ENCODE assay signal across 16 mouse cellular contexts in the genomic region with DNA sequence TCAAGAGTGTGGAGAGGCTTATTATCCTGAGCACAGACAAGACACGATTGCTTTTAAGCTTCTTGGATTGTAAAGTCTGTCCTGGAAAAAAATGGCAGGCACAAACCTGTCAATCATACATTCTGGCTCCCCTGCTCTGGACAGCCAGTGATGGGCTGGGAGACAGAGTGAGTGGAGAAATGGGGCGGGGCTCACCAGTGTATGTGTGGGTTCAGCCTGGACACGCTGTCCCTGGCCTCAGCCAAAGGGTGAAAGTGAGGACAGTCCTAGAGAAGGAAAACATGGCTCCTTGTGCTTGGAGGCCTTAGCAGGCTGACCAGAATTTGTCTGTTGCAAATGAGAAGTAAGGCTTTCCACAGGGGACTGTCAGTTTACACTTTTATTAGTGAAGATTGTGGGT.
"Had no signal": no experiment of that assay in that cellular context is flagged by ENCODE, and none has a peak within 500 bp of the region (broad histone marks: within the 10 kb centered on the region; RNA-seq: fewer than 3 reads in every experiment).

No protein-coding gene starts in this region.

- H3K4me2 ChIP-seq: liver, embryonic 13.5 days; neural tube, embryonic 15.5 days had no signal

- H3K4me3 ChIP-seq: layer of hippocampus, adult 2 months; liver, embryonic 13.5 days; myocyte; neural tube, embryonic 15.5 days had no signal

- ATAC-seq: hindbrain, postnatal 0 days; liver, postnatal 0 days had no signal

- H3K4me1 ChIP-seq: liver, embryonic 13.5 days; neural tube, embryonic 15.5 days had no signal

- H3K9ac ChIP-seq: liver, embryonic 13.5 days; liver, postnatal 0 days; neural tube, embryonic 15.5 days had no signal

- H3K27me3 ChIP-seq: liver, embryonic 13.5 days; neural tube, embryonic 15.5 days had no signal

- H3K27ac ChIP-seq: hindbrain, postnatal 0 days; layer of hippocampus, adult 2 months; liver, embryonic 13.5 days; macrophage; neural tube, embryonic 15.5 days; stomach, postnatal 0 days had no signal

- DNase-seq: kidney, adult 11 months; kidney, adult 9 months; kidney, postnatal 10 days; kidney, postnatal 4 days; liver; liver, embryonic 13.5 days; liver, postnatal 0 days; midbrain, embryonic 14.5 days; right cerebral cortex, adult 18-20 months; thymus, postnatal 4 days had no signal

- H3K9me3 ChIP-seq: liver, embryonic 13.5 days; neural tube, embryonic 15.5 days had no signal
